Mouse (Mus musculus) liver, postnatal 0 days (tissue): Measurements from ENCODE around the gene Cpeb3.

Experiments
- CTCF ChIP-seq: sonication (generic); IDR thresholded peaks from 2 replicates; pipeline ENCODE4 v1.5.1; 2016; ENCODE audit warnings: antibody characterized with exemption, low read depth
- EP300 ChIP-seq: IDR thresholded peaks from 2 replicates; pipeline ENCODE4 v1.6.1; 2016; ENCODE audit warnings: antibody characterized with exemption, low read depth, mild to moderate bottlenecking

GRCm38 (mm10) chr19:37110494-37110893, 97.9 kb downstream of the Cpeb3 start:
- TF ChIP-seq CTCF (no peak), EP300 (no peak)
